Mouse (Mus musculus): Measurements from ENCODE around the gene Mthfd1.

Gene Mthfd1

DNA sequence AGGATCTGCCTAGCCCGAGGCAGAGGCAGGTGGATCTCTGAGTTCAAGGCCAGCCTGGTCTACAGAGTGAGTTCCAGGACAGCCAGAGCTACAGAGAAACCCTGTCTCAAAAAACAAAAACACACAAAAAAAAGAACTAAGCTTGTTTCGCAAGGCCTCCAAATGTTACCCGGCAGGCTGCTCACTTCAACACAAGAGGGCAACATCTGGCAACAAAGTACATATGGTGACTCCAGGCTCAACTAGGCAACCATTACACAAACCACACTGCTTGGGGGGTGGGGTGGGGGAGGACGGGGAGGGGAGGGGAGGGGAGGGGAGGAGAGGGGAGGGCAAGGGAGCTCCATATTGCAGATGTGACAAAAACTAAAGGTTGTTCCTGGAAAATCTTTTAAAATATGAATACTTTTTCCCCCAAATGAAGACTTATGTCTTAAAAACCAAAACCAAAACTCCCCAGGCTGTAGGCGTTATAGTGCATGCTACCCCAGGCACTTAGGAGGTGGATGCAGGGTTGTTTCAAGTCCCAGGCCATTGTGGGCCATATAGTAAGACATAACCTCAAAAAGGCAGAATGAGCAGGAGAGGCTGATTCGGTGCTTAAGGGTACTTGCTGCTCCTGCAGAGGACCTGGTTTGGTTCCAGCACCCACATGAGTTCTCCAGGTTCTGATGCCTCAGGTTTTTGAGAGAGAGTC lies 90.8 kb downstream of the Mthfd1 start:
- no peak for DNase-seq (ENCODE audit: inconsistent ontology term)

DNA sequence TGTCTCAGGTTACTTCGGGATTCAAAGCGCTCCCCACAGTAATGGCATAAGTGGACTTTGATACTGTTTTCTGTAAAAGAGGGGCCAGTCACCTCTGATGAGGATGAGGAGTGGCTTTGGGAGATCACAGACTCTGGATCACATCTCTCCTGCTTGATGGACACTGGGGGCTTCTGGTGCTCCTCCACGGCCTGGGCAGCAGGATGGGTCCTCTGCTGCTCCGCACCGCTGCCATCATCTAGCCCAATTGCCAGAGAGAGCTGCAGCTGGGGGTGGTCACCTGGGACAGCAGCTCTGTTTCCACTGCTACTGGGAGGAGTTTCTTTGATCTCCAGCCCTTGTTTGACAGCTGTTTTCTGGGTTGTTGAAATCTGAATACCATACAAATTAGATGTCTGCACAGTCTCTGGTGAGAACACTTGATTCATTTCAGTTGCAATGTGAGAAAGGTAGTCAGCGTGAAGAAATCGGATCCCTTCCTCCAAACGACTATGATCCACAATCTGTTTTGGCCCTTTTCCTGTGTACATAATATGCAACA lies 94.7 kb downstream of the Mthfd1 start:
- no peak for DNase-seq (ENCODE audit: inconsistent ontology term)

DNA sequence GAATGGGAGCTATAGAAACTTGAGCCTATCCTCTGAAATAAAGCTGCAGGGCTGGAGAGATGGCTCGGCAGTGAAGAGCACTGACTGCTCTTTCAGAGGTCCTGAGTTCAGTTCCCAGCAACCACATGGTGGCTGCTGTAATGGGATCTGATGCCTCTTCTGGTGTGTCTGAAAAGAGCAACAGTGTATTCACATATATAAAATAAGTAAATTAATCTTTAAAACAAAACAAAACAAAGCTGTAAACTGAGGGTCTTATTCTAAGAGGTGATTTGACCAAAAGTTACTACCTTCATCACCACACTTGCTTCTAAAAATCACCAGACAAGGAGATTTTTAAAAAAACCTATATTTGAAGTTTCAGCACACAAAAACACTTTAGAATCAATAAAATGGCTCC lies 105.8 kb downstream of the Mthfd1 start:
- no peak for DNase-seq (ENCODE audit: inconsistent ontology term)

DNA sequence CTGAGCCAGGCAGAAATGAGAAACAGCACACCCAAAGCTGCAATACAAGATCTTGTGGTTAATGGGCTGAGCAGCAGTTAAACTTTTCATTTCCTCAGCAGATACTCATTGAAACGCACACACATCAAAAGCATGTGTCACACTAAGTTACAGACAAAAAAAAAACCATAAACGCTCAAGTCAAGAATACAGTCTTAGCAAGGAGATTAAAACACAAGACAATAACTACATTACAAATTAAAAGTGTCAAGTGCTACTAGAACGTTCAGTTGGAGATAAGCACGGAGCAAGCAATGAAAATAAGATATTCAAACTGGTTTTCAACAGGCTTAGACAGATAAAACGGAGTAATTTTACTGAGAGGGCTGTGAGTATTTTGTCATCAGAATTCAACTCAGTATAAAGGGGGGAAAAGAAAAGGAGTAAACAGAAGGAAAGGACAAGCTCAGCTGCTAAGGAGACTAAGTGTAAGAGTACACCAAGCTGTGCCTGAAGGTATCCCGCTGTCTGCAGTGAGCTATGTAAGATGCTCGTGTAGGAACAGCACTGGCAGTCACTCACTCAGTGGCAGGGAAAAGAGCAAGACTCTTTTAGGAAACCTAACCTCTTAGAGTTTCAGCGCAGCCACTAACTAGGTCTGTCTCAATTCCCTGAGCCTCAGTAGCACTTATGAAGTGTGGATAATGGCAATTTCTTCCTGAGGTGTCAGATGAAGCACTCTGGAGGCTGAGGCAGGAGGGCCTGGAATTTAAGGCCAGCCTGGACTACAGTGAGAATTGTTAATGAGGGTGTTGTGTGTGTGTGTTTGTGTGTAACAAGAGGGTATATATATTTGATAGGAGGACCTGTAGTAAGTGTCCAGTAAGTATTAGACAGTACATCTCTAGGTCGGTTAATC lies 106.6 kb downstream of the Mthfd1 start:
- DNase-seq (ENCODE audit: inconsistent ontology term) = no peak

DNA sequence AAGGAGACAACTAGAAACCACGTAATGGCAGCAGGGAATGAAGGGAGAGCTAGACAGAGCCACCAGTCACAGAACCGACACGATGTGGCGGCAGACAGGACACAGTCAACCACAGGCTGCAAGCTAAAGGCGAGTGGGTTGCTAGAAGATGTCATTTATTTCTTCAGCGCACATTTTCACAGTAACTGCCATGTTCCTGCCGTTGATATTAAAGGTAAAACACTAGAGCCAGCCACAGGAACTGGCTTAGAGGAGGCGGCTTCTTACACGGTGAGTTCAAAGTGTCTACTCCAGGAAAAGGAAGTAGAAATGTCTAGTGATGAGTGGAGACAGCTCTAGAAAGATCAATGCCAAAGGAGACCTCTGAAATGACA lies 107.2 kb downstream of the Mthfd1 start:
- no peak for DNase-seq (ENCODE audit: inconsistent ontology term)

DNA sequence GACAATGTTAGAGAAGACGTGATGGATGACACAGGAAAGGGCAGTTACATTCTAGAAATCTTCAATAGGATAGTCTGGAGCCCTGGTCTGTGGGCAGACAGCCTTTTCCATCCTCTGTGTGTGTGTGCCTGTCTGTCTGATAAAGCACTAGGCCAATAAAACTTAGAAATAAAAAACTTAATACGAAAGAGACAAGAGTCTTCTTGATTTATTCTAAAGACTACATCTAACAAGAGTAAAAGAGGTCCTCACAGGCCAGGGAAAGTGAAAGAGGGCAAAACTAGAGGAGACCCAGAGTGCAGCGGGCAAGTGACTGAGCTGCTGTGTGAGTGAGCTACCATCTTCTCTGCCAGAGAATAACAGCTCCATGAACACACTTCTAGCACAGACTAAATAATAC lies 111.2 kb downstream of the Mthfd1 start:
- DNase-seq (ENCODE audit: inconsistent ontology term) = no peak

DNA sequence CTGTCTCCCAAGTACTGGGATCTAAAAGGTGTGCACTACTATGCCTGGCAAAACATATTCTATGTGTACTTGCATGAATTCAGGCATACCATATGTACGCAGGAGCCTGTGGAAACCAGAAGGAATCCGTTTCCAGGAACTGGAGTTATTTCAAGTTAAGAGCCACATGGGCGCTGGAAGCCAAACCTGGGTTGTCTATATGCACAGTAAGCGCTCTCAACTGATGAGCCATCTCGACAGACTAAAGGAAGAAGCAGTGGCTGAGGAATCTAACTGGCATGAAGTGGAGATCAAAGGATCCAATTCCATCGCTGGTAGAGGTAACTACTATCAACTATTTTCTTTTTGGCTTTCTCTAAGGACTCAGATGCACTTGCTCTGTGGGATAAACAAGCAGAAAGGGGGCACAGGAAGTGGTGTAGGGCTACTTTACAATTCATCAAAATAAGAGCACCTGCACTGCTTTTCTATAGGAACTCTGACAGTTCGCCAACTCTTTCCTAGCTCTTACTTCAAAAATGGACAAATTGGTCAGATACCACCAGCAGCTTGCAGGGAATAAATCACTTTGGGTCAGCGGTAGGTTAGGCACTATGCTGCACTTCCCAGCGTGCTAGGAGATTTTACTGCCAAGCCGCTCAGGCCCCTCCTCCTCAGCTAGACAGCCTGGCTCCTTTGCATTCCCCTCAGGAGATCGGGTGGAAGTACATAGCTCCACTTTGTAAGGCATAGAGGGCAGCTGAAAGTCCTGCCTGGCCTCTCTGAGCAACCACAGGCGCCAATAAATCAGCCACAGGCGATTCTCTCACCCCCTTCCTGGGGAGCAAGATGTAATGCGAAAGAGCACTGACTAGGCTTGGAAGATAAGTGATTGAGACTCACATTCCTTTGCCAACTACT lies 112.2 kb downstream of the Mthfd1 start:
- DNase-seq (ENCODE audit: inconsistent ontology term) = peak; percentile 64

DNA sequence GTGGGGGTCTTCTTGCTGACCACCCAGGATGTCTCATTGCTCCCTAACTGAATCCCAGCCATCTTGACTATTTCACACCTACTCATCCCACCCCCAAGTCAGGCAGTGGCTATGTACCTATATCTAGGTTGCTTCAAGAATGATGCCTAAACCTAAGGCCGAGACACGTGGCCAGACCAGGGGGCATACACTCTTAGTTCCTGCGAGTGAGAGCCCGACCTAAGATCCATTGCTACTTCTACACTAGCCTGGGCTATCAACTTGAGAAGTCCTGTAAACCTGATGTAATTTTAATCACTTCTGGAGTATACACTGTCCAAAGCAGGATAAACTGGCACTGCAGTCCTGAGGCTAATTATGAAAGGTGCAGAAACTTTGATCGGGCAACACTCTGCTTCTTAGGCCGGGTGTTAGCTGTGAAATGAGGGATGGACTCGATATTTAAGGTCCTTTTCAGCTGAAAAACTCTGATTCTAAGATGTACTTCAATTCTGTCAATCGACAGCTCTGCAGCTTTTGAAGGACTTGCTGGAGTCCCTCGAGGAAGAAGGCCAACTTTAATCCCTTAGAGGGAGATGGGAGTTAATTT lies 113.2 kb downstream of the Mthfd1 start:
- DNase-seq (ENCODE audit: inconsistent ontology term) = no peak

DNA sequence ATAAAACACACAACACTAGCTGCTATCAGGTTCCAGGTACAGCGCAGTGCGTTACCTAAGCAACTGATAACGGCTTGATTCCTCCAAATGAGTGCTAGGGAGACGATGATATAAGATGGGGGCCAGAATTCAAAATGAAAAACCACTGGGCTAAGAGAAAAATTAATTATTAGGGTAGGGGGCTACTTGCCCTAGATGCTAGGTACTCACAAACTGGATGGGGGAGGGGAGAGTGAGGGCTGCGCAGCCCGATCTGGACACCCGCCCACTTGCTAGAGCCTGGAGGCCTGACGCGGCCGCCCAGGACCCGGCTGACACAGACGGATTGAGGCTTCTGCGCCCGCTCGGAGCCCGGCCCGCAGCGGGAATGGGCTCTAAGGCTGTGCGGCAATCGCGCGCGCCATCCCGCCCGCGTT lies 113.7 kb downstream of the Mthfd1 start:
- peak; percentile 12 for DNase-seq (ENCODE audit: inconsistent ontology term)
